Mouse (Mus musculus) megakaryocyte, embryonic 14.5 days (primary cell): ENCODE measurements around the gene B3gnt7.

ENCODE experiments used
- FLI1 ChIP-seq: IDR thresholded peaks from 2 replicates; pipeline ENCODE4 v1.6.1; 2012; ENCODE audit warnings: low read length, inconsistent platforms, mixed read lengths
- GATA1 ChIP-seq: IDR thresholded peaks from 3 replicates; pipeline ENCODE4 v1.6.1; 2012; ENCODE audit warnings: mixed read lengths, low read length, inconsistent platforms, borderline replicate concordance

GRCm38 (mm10) chr1:86271707-86272106 lies 30.9 kb upstream of the B3gnt7 start:
- no peak for TF ChIP-seq GATA1
- TF ChIP-seq FLI1, result no peak
